Mouse (Mus musculus) layer of hippocampus, adult 11-12 months (tissue): ENCODE results near the gene Matn3.
"Not testable (repeated sequence)": the region's sequence is repeated elsewhere in the genome, so short reads cannot be mapped to it uniquely, and the experiment has no call there.

Experiments
- DNase-seq: peaks from one replicate; pipeline ENCODE4 v3.0.0; 2022; ENCODE audit warnings: low spot score

The Matn3 gene

DNA sequence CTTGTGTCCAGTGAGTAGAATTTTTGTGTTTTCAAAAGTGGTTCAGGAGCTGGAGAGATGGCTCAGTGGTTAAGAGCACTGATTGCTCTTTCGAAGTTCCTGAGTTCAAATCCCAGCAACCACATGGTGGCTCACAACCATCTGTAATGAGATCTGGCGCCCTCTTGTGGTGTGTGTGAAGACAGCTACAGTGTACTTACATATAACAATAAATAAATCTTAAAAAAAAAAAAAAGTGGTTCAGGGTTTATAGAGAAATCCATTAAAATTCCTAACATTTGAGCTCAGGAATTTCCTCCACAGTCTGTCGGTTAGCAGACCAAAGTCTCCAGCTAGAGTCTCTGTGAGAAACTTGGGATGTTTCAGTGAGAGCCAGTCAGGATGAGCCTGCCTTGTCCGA lies 11.5 kb upstream of the Matn3 start:
- not testable (repeated sequence) for DNase-seq

DNA sequence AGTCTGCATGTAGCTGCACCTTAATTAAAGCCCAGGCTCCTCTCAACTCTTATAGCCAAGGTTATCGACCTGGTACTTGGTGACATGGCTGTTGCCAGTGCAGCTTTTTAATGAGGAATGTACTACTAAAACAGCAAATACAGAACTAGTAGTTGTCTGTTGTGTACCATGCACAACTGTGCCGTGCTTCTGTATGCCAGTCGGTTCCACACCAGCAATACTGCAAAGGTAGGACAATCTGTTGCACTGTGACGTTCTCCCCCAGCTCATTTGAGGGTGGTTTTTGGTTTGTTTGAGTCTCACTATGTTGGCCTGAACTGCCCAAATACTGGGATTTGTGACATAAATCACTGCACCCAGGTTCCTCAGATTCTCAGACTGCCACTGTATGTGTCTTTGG lies 8.2 kb upstream of the Matn3 start:
- DNase-seq, result no peak

DNA sequence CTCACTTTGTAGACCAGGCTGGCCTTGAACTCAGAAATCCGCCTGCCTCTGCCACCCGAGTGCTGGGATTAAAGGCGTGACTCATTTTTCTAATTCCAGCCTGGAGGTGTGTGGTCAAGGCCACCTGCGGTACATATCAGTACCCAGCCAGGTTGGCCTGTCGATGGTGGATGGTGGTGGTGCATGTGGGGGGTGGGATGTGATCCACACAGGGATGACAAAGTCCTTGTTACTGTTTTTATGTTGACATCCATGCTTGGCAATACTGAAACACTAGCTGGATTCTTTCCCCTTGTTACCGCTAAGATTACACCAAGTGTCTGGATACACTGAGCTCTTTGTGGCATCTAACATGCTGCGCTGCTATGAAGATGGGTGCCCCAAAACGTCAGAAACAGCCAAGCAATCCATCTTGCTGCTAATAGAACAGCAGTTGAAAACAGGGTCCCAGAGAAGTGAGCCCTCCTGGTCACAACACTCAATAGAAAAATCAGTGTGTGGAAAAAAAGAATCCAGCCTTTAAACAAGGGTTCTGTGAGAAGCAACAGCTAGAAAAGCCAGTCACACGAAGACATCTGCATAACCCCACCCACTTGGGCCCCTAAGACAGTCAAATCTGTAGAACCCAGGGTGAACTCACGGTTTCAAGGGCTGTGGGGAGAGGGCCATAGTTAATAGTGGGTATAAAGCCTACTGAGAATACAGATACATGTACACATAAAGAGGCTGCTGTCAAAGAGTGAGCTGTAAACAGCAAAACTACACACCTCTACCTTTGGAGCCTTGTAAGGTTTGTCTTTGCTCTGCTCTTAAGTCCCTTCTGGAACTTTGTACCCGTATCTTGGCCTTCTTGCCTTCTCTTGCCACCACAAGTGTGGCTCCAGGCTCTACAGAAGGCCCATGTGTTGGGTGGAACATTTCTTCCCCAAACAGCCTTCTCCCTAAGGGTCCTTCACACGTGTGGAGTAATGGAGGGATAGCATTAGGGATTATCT lies 7.4 kb upstream of the Matn3 start:
- no peak for DNase-seq

DNA sequence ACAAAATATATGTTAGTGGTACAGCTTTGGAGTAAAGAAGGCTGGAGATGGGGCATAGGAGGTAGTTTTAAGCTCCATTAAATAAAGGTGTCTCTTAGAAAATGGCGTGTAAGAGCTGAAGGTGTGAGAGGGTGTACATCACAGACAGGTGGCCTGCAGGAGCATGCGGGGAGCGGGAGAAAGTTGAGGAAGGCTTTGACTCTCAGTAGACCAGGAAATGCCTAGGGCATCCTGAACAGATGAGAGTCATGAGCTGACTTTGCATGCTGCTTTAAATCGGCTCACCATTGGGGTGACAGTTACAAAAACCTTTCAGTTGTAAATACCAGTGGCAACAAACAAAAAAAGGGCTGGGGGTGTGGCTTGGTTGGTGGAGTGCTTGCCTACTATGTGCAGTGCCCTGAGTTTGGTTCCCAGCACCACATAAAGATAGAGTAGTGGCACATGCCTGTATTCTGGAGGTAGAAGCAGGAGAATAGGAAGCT lies 6.6 kb upstream of the Matn3 start:
- no peak for DNase-seq

DNA sequence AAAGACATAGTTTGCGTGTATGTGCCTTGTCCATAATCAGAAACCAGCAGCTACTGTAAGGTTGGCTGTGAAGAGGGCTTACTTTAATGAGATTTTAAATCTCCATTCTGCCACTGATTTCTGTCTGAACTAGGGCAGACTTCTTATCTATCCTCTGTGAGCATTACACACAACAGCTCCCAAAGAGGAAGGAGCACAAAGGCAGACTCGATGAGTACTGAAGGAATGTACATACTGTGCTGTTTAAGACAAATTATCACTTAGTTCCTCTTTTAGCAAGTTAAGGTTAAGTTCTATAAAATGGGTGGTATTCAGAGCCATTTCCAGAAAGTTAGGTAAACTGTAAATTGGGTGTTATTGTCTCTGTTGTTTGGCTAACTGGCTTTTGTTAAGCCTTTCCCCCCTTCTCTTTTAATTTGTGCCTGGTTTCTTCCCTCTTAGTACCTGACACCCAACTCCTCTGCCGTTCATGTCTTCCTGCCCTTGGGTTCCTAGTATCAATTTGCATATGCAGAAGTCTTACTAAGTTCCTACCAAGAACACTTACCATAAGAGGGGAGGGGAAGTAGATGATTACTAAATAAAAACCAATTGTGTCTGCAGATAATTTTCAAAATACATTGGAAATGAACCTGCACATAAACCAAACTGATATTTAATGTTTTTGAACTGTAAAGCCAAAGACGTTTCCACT lies 5.9 kb upstream of the Matn3 start:
- DNase-seq, result no peak

DNA sequence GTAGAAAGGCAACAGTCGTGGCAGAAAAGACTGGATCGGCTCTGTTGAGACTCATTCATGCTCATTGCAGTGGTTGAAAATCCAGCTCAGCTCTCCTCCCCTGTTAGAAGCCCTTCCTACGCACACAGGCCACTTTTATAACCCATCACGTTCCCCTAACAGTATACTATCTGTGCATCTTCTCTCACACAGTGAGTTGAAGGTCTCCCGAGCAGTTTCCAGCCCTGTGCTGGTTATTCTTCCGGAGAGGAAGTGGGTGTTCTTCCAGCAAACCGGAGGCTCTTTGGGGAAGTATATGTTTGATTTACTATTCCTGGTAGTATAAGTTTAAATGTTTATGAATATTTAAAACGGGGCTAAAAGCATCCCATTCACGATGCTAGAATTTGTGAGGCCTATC lies 566 bp upstream of the Matn3 start:
- DNase-seq, result no peak

DNA sequence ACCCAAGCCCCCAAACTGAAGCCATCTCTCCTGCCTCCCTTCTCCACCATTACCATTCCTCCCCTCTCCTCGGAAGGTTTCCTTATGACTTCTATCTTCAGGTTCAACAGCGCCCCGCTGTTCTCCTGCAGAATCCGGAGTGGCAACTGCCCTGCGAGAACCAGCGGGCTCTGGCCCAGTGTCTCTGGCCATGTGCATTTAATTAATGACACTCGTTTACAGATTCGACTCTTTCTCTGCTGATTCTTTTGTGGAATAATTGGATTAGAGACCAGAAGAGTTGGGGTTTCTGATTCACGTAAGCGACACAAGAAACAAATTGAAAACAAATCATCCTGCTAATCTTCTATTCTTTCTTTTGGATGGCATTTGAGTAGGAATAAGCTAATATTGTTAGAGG lies 5.4 kb downstream of the Matn3 start:
- no peak for DNase-seq

DNA sequence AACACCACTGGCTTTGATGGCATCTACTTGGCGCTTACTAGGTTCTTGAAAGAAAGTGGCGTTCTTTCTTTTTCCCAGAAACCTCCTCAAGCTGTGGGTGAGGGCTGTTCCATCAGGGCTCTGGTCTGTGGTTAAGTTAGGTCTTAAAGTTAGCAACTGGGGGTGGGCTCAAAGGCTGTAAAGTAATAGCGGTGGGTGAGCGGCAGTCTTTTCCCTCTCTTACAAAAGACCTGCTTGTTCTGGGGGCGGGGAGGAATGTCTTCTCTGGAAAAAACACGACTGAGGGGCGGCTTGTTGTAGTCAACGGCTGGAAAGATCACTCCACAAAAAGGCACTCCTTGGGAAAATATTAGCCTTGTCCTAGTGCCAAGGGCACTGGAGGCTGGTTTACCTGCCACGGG lies 6.4 kb downstream of the Matn3 start:
- DNase-seq, result no peak

DNA sequence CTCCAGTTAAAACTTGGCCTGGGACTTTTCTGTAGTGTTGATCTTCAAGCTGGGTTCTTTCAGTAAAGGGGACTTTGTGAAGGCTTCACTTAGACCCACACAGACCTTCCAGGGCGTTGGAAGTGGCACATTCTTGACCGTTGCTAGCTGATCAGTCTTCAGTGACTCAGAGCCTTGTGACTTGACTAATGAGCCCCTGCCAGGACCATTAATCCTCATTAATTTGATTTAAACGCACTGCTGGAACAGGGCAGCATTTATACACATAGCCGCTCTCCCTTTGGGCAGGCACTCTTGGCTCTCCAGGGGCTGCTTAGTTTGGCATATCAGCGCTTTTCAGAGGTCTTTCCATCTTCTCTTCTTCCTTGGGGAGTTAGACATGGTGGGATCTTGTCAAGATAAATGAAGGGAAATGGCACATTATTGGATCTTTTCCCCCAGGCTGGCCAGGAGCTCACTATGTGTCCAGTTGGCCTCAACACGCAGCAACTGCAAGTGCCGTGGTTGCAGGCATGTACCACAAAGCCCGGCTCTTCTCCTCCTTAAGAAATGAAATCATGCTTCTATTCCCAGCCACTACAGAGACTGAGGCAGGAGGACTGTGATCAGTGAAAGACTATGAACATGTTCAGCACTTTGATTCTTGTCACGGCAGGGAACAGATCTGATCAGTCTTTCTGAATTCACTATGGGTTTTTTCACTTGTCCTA lies 14.0 kb downstream of the Matn3 start:
- no peak for DNase-seq

DNA sequence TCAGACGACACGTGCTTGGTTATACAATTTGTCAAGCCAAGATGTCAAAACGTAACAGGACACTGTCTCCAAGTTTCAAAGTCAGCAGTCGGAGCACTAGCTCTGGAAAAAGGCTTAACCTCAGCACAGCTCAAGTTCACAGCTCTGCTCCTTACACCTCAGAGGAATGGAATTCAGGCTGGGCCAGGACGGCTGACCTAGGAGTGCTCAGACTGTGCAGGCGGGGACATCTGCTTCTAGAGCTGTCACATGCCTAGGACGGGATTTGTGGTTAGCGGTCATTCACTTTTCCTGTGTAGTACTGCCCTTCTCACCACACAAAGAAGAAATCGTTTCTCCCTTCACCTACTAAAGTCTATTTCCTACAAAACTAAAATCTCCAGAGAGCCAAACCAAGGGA lies 22.1 kb downstream of the Matn3 start:
- no peak for DNase-seq

DNA sequence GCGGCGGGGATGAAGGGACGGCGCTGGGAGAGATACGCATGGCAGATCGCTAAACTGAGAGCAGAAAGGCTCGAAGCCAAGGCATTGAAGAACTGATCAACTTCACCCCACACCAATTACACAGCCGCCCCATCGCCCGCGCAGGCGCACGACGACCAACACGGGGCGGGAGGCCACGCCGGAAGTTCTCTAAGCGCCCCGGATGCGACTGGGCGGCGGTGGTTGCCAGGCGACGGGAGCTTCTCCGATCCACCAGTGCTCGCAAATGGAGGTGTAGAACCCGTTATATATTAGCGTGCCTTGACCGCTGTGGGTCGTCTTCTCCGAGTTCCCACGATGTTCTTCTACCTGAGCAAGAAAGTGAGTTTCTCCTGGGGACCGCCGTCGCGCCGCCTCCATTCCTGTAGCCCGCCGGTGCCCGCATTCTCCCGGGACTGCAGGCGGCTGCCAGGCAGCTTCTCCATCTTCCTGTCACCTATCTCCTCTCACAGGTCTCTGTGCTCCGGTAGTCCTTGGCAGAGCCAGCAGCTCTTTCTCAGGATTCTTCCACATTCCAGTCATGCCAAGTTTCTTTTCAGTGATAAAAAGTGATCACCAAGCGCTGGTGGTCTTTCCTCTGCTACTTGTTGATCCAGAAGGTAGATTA lies 26.2 kb downstream of the Matn3 start, which contains the start of gene Wdr35:
TSS of gene Wdr35 (plus strand) at position 73 of the 646 bp plus-strand sequence.
- peak; percentile 91 for DNase-seq

DNA sequence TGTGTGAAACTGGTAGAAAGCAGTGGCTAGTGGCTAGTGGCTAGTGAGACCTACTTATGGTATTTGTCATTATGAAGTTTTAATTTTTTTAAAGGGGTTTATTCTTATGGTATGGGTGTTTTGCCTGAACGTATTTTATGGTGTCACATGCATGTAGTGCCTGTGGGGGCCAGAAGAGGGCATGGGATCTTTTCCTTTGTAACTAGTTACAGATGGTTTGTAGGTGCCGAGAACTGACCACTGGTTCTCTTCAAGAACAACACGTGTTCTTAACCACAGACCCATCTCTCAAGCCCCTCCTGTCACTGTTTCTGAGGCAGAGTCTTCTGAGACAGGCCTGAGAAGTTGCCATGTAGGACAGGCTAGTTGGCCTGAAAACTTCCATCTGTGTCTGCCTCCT lies 27.3 kb downstream of the Matn3 start:
- no peak for DNase-seq

DNA sequence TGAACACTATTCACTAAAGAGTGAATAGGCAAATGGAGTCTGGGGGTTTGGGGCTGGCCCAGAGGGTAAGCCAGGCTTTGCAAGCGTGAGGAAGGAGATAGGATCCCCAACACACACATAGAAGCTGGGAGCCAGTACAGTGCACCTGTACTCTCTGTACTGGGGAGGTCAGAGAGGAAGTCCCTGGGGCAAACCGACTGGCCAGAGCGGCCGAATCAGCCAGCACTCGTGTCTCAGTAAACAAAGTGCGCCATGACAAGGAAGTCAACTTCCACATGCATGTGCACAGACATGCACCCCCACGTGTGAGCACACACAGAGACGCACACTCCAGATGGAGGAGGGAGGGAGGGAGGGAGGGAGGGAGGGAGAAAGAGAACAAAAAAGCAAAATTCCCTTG lies 45.5 kb downstream of the Matn3 start:
- no peak for DNase-seq

DNA sequence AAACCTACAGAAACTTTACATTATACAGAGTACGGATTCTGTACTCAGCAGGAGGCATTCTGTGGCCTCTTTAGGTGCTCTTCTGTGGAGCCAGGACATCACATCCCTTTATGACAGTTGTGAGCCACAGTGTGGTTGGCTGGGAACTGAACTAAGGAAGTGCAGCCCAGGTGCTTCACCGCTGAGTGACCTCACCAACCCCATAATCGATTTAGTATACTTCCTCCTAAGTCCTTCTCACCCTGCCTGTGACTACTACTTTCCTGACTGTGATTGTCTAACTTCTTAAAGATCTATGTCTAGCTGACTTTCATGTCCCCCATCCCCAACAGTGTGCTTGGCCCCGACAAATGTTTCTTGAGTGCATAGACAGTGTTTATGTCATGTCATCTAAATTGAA lies 50.6 kb downstream of the Matn3 start:
- DNase-seq, result no peak

DNA sequence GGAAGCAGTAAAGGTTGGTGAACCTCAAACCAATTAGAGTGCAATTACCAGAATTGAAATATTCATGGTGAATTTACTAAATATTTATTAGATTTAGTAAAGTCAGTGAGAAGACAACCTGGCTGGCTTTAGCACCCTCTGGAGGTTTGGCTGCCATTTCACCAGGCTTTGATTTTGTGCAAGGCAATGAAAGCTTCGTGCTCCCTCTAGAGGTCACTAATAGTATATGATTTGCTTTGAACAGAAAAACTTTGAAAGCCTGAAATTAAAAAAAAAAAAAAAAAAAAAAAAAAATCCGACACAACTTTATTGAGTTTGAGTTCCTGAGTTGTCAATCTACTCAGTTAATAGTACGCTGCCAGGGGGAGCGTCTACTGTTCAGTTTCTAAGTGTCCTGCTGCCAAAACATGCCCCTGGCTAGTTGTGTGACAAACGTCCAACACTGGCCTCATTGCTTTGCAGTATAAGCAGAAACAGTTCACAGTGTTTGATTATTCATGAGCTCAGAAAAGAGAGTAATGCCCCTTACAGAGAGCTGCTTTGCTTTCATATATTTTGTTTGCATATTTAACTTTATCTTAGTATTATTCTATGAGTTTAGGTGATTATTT lies 54.4 kb downstream of the Matn3 start:
- peak; percentile 69 for DNase-seq

DNA sequence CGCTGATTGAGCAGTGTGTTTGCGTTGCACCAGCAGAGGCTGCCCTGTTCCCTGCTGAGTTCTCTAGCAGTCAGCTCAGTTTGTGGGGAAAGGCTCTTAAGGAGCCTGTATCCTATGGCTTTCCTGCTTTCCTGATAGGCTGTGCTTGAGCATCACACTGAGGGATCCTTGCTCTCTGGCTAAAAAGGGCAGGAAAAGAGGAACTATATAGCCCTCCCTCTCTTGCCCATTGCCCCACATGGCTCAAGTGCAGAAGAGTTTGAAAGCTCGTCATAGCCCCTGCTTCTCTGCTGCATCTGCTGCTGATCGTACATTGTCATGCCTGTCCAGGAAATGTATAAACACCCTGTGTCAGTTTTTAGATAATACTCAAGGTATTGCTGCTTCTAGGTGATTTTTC lies 59.4 kb downstream of the Matn3 start:
- DNase-seq, result no peak

DNA sequence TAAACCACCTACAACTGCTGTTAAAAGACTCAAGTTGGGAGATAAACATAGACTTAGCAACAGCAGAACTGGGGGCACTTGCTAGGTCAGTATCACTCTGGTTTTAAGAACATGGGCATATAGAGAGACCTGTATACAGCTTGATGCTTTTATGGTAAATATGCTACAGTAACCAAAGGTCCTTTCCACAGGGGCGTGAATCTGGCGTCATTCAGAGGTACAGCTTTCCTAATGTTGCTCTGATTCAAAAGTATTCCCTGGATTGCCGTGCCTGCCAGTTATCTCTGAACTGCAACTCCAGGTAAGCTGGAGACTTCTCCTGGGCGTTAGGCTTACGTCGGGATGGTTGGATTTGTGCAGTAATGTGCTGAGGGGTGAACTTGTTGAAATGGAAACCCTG lies 60.1 kb downstream of the Matn3 start:
- no peak for DNase-seq

DNA sequence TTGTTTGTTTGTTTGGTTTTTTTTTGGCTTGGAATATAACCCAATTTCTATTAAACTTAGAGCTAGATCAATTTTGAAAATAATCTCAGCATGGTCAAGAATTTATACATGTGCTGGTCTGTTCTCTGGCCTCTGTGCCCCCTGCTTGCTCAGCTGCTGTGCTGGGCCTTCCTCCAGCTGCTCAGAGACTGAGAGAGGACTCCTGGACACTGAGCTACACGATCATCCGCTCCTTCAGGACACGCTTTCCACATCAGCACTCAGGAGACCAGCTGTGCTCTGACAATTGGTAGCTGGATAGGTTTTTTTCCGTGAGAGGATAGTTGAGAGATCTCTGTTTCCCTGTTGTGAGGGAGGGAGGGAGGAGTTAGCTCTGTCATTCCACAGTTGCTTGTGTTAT lies 62.6 kb downstream of the Matn3 start:
- DNase-seq, result no peak

DNA sequence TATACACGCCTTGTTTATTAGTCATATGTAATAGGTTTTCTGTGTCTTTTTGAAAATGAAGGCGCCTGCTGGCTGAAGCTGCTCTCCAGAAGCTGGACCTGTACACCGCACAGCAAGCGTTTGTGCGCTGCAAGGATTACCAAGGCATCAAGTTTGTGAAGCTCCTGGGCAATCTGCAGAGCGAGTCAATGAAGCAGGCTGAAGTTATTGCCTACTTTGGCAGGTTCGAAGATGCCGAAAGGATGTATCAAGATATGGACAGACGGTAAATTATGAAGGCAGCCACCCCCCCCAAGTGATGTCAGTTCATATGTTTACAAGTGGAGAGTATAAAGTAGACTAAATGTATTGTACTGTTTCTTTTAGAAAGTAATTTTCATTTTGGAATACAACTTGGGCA lies 68.6 kb downstream of the Matn3 start:
- DNase-seq, result no peak

DNA sequence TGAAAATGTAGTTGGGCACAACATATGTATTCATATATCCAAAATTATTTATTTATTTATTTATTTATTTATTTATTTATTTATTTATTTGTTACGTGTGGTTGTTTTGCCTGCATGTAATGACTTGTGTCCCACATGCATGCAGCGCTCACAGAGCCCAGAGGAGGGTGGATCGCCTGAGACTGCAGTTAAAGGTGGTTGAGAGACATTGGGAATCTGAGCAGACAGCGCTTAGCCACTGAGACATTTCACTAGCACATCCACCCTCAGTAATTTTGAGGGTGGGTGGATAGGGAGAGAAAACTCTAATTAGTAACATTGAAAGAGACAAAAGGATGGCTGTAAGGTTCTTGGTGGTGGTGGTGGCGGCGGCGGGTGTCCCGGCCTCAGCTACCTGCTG lies 72.7 kb downstream of the Matn3 start:
- no peak for DNase-seq

DNA sequence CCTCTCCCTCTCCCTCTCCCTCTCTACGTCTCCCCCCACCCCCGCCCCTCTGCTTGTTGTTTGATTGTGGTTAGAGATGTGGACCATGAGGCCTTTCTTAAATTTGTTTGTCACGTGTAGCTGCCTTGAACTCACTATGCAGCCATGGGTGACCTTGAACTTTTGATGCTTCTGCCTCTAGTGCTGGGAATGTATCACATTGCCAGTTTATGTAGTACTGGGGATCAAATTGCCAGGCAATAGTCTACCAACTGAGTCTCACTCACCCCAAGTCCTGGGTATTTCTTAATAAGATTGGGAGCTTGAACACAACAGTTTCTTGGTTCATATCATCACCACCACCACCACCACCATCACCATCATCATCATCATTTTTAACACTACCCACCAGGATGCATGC lies 73.3 kb downstream of the Matn3 start:
- no peak for DNase-seq
